Mouse (Mus musculus): ENCODE data around the gene Prdm11. TPM values are rescaled to one million over a fixed set of nuclear protein-coding genes. Genes with fewer than 3 reads are reported as not detected.

The Prdm11 gene
- polyA plus RNA-seq (2017; shearing (Covaris generic)) = 3.5 TPM

GRCm38 (mm10) chr2:93045818-93046508, at the start of gene Prdm11:
Prdm11 (minus strand) TSS chr2:93046167.

Other genes starting within 250 kb of the Prdm11 start
- gene Syt13, start 131.1 kb downstream of the Prdm11 start, polyA plus RNA-seq (2017; shearing (Covaris generic)) = 0.13 TPM
- 58.3 TPM for gene Trp53i11, start 141.4 kb upstream of the Prdm11 start, polyA plus RNA-seq (2017; shearing (Covaris generic))